Mouse (Mus musculus) stomach, embryonic 14.5 days (tissue): ENCODE data around the gene Nsd2. TPM values are rescaled to one million over a fixed set of nuclear protein-coding genes. Genes with fewer than 3 reads are reported as not detected.
"Not testable (repeated sequence)": the region's sequence is repeated elsewhere in the genome, so short reads cannot be mapped to it uniquely, and the experiment has no call there.

Experiments used
- ATAC-seq: fragments of 200-750 bp; cut with Nextera tagmentation; 2 replicates; pipeline ENCODE4 v1.8.0; 2017; ENCODE audit warnings: low read depth, moderate TSS enrichment; ENCODE audit not compliant: insufficient number of reproducible peaks, insufficient read depth, low FRiP score
- H3K27ac ChIP-seq: fragments of 300-500 bp; sonication (generic); 2 replicates; pipeline ENCODE4 v1.5.1; 2014; ENCODE audit warnings: mild to moderate bottlenecking, low read length, moderate library complexity, mixed read lengths
- H3K27me3 ChIP-seq: fragments of 300-500 bp; sonication (generic); 2 replicates; pipeline ENCODE4 v1.6.1; 2014; ENCODE audit warnings: low read length, control low read depth, mixed read lengths; ENCODE audit not compliant: control insufficient read depth, insufficient read depth
- H3K36me3 ChIP-seq: fragments of 300-500 bp; sonication (generic); 2 replicates; pipeline ENCODE4 v1.6.1; 2014; ENCODE audit warnings: mild to moderate bottlenecking, control low read depth, low read length, moderate library complexity, mixed read lengths; ENCODE audit not compliant: control insufficient read depth, insufficient read depth
- H3K4me1 ChIP-seq: fragments of 300-500 bp; sonication (generic); 2 replicates; pipeline ENCODE4 v1.6.1; 2014; ENCODE audit warnings: low read length, control low read depth, mixed read lengths; ENCODE audit not compliant: control insufficient read depth, insufficient read depth
- H3K4me2 ChIP-seq: fragments of 300-500 bp; sonication (generic); replicated peaks from 2 replicates; pipeline ENCODE4 v1.6.1; 2014; ENCODE audit warnings: low read depth, low read length, control low read depth
- H3K4me3 ChIP-seq: fragments of 300-500 bp; sonication (generic); 2 replicates; pipeline ENCODE4 v1.5.1; 2014; ENCODE audit warnings: low read depth, low read length, control low read depth
- H3K9ac ChIP-seq: fragments of 300-500 bp; sonication (generic); replicated peaks from 2 replicates; pipeline ENCODE4 v1.6.1; 2014; ENCODE audit warnings: low read depth, mild to moderate bottlenecking, control low read depth, low read length, moderate library complexity, mixed read lengths
- H3K9me3 ChIP-seq: fragments of 300-500 bp; sonication (generic); 2 replicates; pipeline ENCODE4 v1.6.1; 2016; ENCODE audit warnings: low read depth, low read length, control low read depth; ENCODE audit not compliant: control insufficient read depth
- WGBS: fragments of 180-500 bp; shearing (Covaris S2); extraction: QIAGEN DNeasy Blood & Tissue Kit; methylation state at CpG from one replicate; pipeline ENCODE4 v1.1.7; 2014; 5-methylcytosine and 5-hydroxymethylcytosine counted together
- polyA plus RNA-seq: library from polyadenylated mRNA; unstranded; fragments of >200 nt; fragmentation: Nextera tagmentation; extraction: Ambion mirVana; gene quantifications from 2 replicates; pipeline ENCODE4 v1.2.1, GENCODE M21; 2014

Nsd2 gene
- polyA plus RNA-seq, 1 experiment from 2014 or later = 53.5 TPM

DNA sequence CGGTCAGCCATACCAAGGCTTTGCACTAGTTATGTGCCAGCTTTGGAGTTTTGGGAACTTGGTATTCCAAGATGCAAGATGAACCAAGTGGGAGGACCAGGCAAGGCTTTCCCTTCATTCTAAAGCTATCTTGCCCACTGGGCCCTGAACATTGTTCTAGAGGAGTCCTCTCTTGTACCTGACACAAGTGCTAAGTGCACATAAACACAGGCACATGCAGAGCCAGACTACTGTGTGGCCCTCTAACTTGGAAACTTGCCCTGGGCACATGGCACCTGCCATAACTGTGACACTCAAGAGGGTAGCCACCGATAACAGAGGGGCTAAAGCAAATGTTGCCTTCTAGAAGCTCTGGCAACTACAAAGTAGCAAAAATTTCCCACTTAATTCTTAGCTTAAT, 82.2 kb downstream of the Nsd2 start:
- Histone ChIP-seq H3K36me3 (peaks cover 50% of the 10 kb centered on the region), H3K27ac (no peak overlapping the region), H3K9ac (no peak overlapping the region), H3K4me3 (no peak overlapping the region), H3K9me3 (no peaks in the 10 kb centered on the region), H3K4me2 (no peak overlapping the region), H3K4me1 (no peaks in the 10 kb centered on the region), H3K27me3 (no peaks in the 10 kb centered on the region)
- no peak for ATAC-seq
- 96% methylated on average over 2 of the region's 2 CpGs for WGBS

DNA sequence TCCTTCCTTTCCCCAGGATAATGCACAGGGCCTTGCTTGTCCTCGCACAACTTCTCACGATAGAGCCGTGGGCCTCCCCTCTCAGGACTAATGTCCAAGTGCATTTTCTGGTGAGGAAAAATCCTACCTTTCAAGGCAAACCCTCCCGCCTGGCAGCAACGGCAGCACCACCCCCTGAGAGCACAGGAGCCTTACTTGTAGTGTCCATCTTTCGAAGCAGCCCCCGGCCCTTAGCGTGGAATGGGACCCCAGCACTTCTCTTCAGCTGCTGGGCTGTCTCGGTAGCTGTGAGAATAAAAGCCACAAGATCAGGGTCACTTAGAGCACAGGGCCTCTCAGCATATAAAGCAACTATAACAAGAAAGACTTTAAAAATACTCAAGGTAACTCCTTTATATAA, 82.7 kb downstream of the Nsd2 start:
- Histone ChIP-seq H3K36me3 (peaks cover 47% of the 10 kb centered on the region), H3K9me3 (no peaks in the 10 kb centered on the region), H3K9ac (no peak overlapping the region), H3K4me2 (no peak overlapping the region), H3K4me3 (no peak overlapping the region), H3K27ac (no peak overlapping the region), H3K4me1 (no peaks in the 10 kb centered on the region), H3K27me3 (no peaks in the 10 kb centered on the region)
- ATAC-seq = no peak
- 92% methylated on average over 9 of the region's 9 CpGs for WGBS

DNA sequence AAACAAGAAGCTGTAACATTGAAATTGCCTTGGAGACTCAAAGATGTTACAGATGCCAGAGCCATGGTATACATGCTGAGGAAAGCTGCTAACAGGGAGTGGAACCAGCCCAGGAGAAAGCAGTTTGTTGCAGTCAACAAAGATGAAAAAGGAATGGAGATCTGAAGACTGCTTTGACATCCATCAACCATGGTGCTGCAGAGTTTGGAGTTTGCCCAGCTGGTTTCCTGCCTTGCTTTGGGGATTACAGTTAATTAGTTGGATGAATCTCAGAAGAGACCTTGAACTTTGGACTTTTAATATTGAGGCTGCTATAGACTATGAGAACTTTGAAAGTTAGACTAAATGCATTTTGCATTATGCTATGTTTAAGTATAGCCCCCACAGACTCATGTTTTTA, 94.5 kb downstream of the Nsd2 start:
- peaks cover 35% of the 10 kb centered on the region for H3K36me3 ChIP-seq
- H3K9ac ChIP-seq, H3K9me3 ChIP-seq, H3K4me2 ChIP-seq, H3K4me3 ChIP-seq, H3K27me3 ChIP-seq, H3K27ac ChIP-seq, ATAC-seq, H3K4me1 ChIP-seq: not testable (repeated sequence)

DNA sequence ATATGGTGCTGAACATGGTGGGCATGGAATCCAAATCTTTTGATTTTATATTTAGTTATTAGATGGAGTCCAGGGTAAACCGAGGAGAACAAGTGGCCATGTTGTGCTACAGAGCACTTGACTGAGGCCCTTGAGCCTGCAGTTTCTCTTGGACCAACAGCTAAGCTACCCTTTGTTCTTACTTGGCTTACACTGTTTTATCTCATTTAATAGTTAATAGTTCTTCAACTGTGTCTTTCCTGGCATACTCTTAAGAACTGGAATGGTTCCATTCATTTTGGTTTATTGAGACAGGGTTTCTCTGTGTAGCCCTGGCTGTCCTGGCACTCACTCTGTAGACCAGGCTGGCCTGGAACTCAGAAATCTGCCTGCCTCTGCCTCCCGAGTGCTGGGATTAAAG, 96.1 kb downstream of the Nsd2 start:
- H3K9me3 ChIP-seq, H3K4me3 ChIP-seq, H3K4me2 ChIP-seq, H3K27ac ChIP-seq, H3K4me1 ChIP-seq, H3K9ac ChIP-seq, ATAC-seq, H3K27me3 ChIP-seq: not testable (repeated sequence)
- WGBS = 93% methylated on average over 2 of the region's 2 CpGs
- peaks cover 48% of the 10 kb centered on the region for H3K36me3 ChIP-seq

DNA sequence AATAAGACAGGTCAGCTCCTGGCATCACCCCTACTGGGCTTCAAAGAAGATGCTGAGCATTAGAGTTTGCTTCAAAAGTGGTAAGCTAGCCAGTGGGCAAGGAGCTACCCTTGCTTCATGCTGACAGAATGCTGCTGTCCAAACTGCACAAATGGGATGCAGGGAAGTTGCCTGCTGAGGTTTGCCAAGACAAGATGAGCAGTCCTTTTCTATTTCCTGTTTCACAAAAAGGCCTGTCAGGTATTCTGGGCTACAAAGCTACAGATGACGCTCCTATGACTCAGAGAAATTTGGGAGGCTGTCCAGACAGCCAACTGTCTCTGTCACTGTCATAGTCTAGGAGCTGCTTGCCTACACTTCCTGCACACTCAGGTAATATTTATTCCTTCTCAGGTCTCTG, 98.9 kb downstream of the Nsd2 start:
- no peaks in the 10 kb centered on the region for H3K4me1 ChIP-seq
- 91% methylated on average over 1 of the region's 1 CpGs for WGBS
- no peak overlapping the region for H3K9ac ChIP-seq
- H3K4me2 ChIP-seq = no peak overlapping the region
- H3K27ac ChIP-seq = no peak overlapping the region
- no peak for ATAC-seq
- H3K27me3 ChIP-seq = no peaks in the 10 kb centered on the region
- H3K36me3 ChIP-seq = peaks cover 42% of the 10 kb centered on the region
- no peaks in the 10 kb centered on the region for H3K9me3 ChIP-seq
- no peak overlapping the region for H3K4me3 ChIP-seq

DNA sequence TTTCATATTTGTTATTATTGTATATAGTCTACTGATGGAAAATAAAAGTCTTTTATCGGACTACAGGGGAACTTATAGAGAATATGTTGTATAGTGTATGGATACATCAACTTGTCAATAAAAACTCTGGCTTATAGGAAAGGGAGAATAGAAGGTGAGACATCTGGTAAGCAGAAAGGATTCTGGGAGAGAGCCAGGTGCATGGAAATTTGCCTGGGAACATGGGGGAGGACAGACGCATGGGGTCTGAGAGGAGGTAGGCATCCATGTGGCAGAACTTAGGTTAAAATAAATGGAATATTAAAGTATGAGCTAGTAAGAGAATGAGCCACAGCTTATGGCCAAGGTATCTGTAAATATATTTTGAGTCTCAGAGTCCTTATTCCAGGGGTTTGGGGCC, 99.5 kb downstream of the Nsd2 start:
- Histone ChIP-seq H3K9me3 (no peaks in the 10 kb centered on the region), H3K36me3 (peaks cover 42% of the 10 kb centered on the region), H3K27me3 (no peaks in the 10 kb centered on the region), H3K4me1 (no peaks in the 10 kb centered on the region), H3K27ac (no peak overlapping the region), H3K4me2 (no peak overlapping the region), H3K4me3 (no peak overlapping the region), H3K9ac (no peak overlapping the region)
- no peak for ATAC-seq
- 96% methylated on average over 2 of the region's 2 CpGs for WGBS

DNA sequence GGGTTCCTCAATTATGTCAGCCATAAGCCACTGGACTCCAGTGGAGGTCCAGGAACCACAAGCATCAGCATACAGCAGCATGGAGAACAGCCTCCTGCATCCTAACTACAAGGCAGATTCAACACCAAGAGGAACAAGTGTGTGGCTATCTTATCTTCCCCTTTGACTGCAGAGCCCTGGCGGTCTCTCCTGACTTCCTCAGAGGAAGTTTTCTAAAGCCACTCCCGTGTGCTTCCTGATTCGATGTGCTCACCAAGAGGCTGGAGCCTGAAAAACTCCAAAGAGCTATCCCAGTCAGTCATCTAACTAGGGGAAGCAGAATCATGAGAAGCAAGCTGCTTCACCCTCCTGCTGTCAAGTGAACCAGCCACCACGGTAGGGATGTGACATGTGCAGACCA, 100.4 kb downstream of the Nsd2 start:
- no peaks in the 10 kb centered on the region for H3K9me3 ChIP-seq
- H3K36me3 ChIP-seq = peaks cover 39% of the 10 kb centered on the region
- H3K27ac ChIP-seq = no peak overlapping the region
- no peaks in the 10 kb centered on the region for H3K27me3 ChIP-seq
- 86% methylated on average over 4 of the region's 4 CpGs for WGBS
- H3K9ac ChIP-seq = no peak overlapping the region
- H3K4me3 ChIP-seq = no peak overlapping the region
- H3K4me2 ChIP-seq = no peak overlapping the region
- H3K4me1 ChIP-seq = no peaks in the 10 kb centered on the region
- no peak for ATAC-seq

DNA sequence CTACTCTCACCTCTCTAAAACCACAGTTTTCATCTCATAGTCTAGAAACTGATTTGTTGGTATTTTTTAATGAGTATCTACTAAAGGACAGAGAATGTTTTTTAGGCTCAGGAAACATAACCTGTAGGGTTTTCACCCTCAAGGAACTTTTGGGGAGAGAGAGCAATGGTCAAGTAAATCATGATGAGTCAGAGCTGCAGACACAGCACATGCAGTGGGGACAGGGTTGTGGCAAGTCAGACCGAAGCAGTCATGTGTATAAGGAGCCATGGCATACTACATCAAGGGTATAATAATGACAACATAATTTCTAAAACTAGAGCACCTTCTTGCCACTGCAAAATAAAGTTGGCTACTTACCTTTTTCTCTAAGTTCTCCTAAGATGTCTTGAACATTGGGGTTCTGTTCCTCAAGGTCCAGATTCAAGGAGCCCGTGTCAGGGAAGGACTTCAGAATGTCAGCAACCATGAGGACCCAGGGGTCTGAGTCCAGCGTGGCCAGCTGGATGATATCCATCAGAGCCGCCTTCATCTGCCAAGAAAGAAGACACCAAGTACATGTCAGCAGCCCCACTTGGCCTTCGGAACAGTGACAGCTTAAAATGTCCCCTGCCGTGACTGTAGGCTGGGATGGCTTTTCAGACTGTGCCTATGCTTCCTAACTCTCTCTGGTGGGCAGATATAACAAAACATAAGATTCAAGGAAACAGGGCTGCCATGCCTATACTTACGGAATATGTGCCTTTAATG, 101.1 kb downstream of the Nsd2 start:
- no peak for ATAC-seq
- Histone ChIP-seq H3K4me1 (no peaks in the 10 kb centered on the region), H3K27me3 (no peaks in the 10 kb centered on the region), H3K27ac (no peak overlapping the region), H3K4me2 (no peak overlapping the region), H3K36me3 (peaks cover 33% of the 10 kb centered on the region), H3K9me3 (no peaks in the 10 kb centered on the region), H3K9ac (no peak overlapping the region), H3K4me3 (no peak overlapping the region)
- WGBS = 84% methylated on average over 7 of the region's 7 CpGs

DNA sequence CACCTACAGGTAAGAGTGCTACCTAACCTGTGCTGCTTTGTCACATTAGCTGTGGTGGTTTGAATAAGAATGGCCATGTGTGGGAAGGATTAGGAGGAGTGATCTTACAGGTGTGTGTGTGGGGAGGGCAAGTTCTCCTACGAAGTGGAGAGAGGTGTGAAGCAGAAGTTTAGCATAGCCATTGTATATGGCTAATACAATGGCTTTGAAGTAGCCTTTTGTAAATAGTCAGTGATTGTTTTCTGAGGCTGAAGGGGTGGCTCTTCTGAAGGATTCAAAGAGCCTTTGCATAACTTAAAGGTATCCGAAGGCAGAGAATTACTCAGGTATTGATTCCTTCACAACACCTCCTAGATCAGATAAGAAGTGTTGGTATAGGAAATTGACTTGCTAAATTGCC, 102.0 kb downstream of the Nsd2 start:
- H3K27ac ChIP-seq = no peak overlapping the region
- no peaks in the 10 kb centered on the region for H3K4me1 ChIP-seq
- no peak for ATAC-seq
- H3K36me3 ChIP-seq = peaks cover 31% of the 10 kb centered on the region
- WGBS = 35% methylated on average over 2 of the region's 2 CpGs
- H3K9me3 ChIP-seq = no peaks in the 10 kb centered on the region
- H3K4me2 ChIP-seq = no peak overlapping the region
- H3K4me3 ChIP-seq = no peak overlapping the region
- no peaks in the 10 kb centered on the region for H3K27me3 ChIP-seq
- no peak overlapping the region for H3K9ac ChIP-seq
